Mouse (Mus musculus) stomach, embryonic 16.5 days (tissue): ENCODE measurements at regions not wholly inside any gene's neighbourhood (a gene's known extent, or its start where the extent isn't known, plus 50 kb on each side); places are given as distances from the start of the nearest gene placed in this dataset.

Source experiments
- ATAC-seq: fragments of 200-750 bp; cut with Nextera tagmentation; 2 replicates; pipeline ENCODE4 v1.8.0; 2017; ENCODE audit warnings: moderate number of reproducible peaks, moderate TSS enrichment; ENCODE audit not compliant: insufficient read depth, low FRiP score
- H3K27ac ChIP-seq: fragments of 300-500 bp; sonication (generic); 2 replicates; pipeline ENCODE4 v1.5.1; 2014; ENCODE audit warnings: low read length
- H3K27me3 ChIP-seq: fragments of 300-500 bp; sonication (generic); 2 replicates; pipeline ENCODE4 v1.6.1; 2014; ENCODE audit warnings: low read length, control low read depth, mixed read lengths; ENCODE audit not compliant: control insufficient read depth, insufficient read depth
- H3K36me3 ChIP-seq: fragments of 300-500 bp; sonication (generic); 2 replicates; pipeline ENCODE4 v1.6.1; 2014; ENCODE audit warnings: low read length; ENCODE audit not compliant: control insufficient read depth, insufficient read depth
- H3K4me1 ChIP-seq: fragments of 300-500 bp; sonication (generic); 2 replicates; pipeline ENCODE4 v1.6.1; 2014; ENCODE audit warnings: low read length, control low read depth, mixed read lengths; ENCODE audit not compliant: control insufficient read depth, insufficient read depth
- H3K4me2 ChIP-seq: fragments of 300-500 bp; sonication (generic); 2 replicates; pipeline ENCODE4 v1.6.1; 2014; ENCODE audit warnings: low read depth, low read length, mixed read lengths
- H3K4me3 ChIP-seq: fragments of 300-500 bp; sonication (generic); replicated peaks from 2 replicates; pipeline ENCODE4 v1.5.1; 2014; ENCODE audit warnings: mild to moderate bottlenecking, low read length
- H3K9ac ChIP-seq: fragments of 300-500 bp; sonication (generic); 2 replicates; pipeline ENCODE4 v1.6.1; 2014; ENCODE audit warnings: low read length
- H3K9me3 ChIP-seq: fragments of 300-500 bp; sonication (generic); replicated peaks from 2 replicates; pipeline ENCODE4 v1.6.1; 2016; ENCODE audit warnings: low read length, control low read depth; ENCODE audit not compliant: control insufficient read depth
- WGBS: fragments of 180-500 bp; shearing (Covaris S2); extraction: QIAGEN DNeasy Blood & Tissue Kit; methylation state at CpG from one replicate; pipeline ENCODE4 v1.1.7; 2014; 5-methylcytosine and 5-hydroxymethylcytosine counted together

- Histone ChIP-seq H3K9me3 (no peaks in the 10 kb centered on the region), H3K9ac (no peak overlapping the region), H3K27ac (no peak overlapping the region), H3K36me3 (no peaks in the 10 kb centered on the region), H3K4me2 (no peak overlapping the region), H3K4me3 (no peak overlapping the region), H3K27me3 (no peaks in the 10 kb centered on the region), H3K4me1 (no peaks in the 10 kb centered on the region)
- 77% methylated on average over 3 of the region's 3 CpGs for WGBS
- no peak for ATAC-seq
Measured at GRCm38 (mm10) chr16:76199006-76199405, 174.6 kb downstream of the Nrip1 start.

GRCm38 (mm10) chr16:76194291-76194690 is 172.2 kb upstream of the Samsn1 start:
- Histone ChIP-seq H3K4me3 (no peak overlapping the region), H3K9ac (no peak overlapping the region), H3K9me3 (peaks cover 5% of the 10 kb centered on the region; the same call in 1 of the 2 replicates), H3K4me1 (no peaks in the 10 kb centered on the region), H3K27ac (no peak overlapping the region), H3K27me3 (no peaks in the 10 kb centered on the region), H3K4me2 (no peak overlapping the region), H3K36me3 (no peaks in the 10 kb centered on the region)
- no peak for ATAC-seq
- 79% methylated on average over 2 of the region's 2 CpGs for WGBS

DNA sequence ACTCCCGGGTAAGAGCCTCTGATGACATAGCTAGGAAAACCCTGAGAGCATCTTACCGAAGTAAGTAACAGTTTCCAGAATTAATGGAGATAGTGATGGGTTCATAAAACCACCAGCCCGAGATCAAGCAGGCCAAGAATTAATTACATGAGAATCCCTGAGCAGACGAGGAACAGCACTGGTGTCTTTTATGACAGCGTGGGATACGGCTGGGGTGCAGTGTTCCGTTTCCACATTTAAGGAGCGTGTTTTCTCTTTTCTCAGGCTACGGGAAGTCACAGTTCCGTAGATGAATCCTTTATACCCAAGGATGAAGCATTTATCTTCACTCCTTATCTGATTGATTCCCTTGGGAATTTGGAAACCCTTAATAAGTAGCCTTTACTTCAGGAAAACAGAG is 169.1 kb upstream of the Samsn1 start:
- H3K9me3 ChIP-seq: peaks cover 5% of the 10 kb centered on the region; the same call in 1 of the 2 replicates
- no peak overlapping the region for H3K4me3 ChIP-seq
- no peak overlapping the region for H3K4me2 ChIP-seq
- no peak for ATAC-seq
- 92% methylated on average over 10 of the region's 10 CpGs for WGBS
- no peak overlapping the region for H3K9ac ChIP-seq
- no peak overlapping the region for H3K27ac ChIP-seq
- no peaks in the 10 kb centered on the region for H3K27me3 ChIP-seq
- H3K36me3 ChIP-seq: no peaks in the 10 kb centered on the region
- no peaks in the 10 kb centered on the region for H3K4me1 ChIP-seq

GRCm38 (mm10) chr16:76183556-76183955 is 161.5 kb upstream of the Samsn1 start:
- no peak overlapping the region for H3K4me3 ChIP-seq
- 78% methylated on average over 2 of the region's 2 CpGs for WGBS
- no peak overlapping the region for H3K4me2 ChIP-seq
- no peaks in the 10 kb centered on the region for H3K36me3 ChIP-seq
- no peaks in the 10 kb centered on the region for H3K27me3 ChIP-seq
- H3K9ac ChIP-seq: no peak overlapping the region
- no peaks in the 10 kb centered on the region for H3K4me1 ChIP-seq
- no peak for ATAC-seq
- H3K27ac ChIP-seq: no peak overlapping the region
- H3K9me3 ChIP-seq: no peaks in the 10 kb centered on the region

GRCm38 (mm10) chr16:76183105-76183504 is 161.0 kb upstream of the Samsn1 start:
- Histone ChIP-seq H3K9me3 (no peaks in the 10 kb centered on the region), H3K4me1 (no peaks in the 10 kb centered on the region), H3K27ac (no peak overlapping the region), H3K27me3 (no peaks in the 10 kb centered on the region), H3K4me2 (no peak overlapping the region), H3K4me3 (no peak overlapping the region), H3K36me3 (no peaks in the 10 kb centered on the region), H3K9ac (no peak overlapping the region)
- 28% methylated on average over 3 of the region's 3 CpGs for WGBS
- ATAC-seq: no peak

- 65% methylated on average over 3 of the region's 3 CpGs for WGBS
- ATAC-seq: no peak
- H3K9ac ChIP-seq: no peak overlapping the region
- H3K27ac ChIP-seq: no peak overlapping the region
- no peaks in the 10 kb centered on the region for H3K36me3 ChIP-seq
- no peaks in the 10 kb centered on the region for H3K27me3 ChIP-seq
- no peak overlapping the region for H3K4me3 ChIP-seq
- no peaks in the 10 kb centered on the region for H3K4me1 ChIP-seq
- no peaks in the 10 kb centered on the region for H3K9me3 ChIP-seq
- no peak overlapping the region for H3K4me2 ChIP-seq
Measured at GRCm38 (mm10) chr16:76181596-76181995, 159.5 kb upstream of the Samsn1 start.

GRCm38 (mm10) chr16:76167651-76168050 is 145.6 kb upstream of the Samsn1 start:
- H3K4me2 ChIP-seq: no peak overlapping the region
- H3K9me3 ChIP-seq: no peaks in the 10 kb centered on the region
- H3K36me3 ChIP-seq: no peaks in the 10 kb centered on the region
- H3K27ac ChIP-seq: no peak overlapping the region
- H3K4me1 ChIP-seq: no peaks in the 10 kb centered on the region
- no peak overlapping the region for H3K9ac ChIP-seq
- ATAC-seq: no peak
- 70% methylated on average over 2 of the region's 2 CpGs for WGBS
- no peaks in the 10 kb centered on the region for H3K27me3 ChIP-seq
- no peak overlapping the region for H3K4me3 ChIP-seq

- Histone ChIP-seq H3K9ac (no peak overlapping the region), H3K27ac (no peak overlapping the region), H3K27me3 (no peaks in the 10 kb centered on the region), H3K9me3 (no peaks in the 10 kb centered on the region), H3K36me3 (no peaks in the 10 kb centered on the region), H3K4me2 (no peak overlapping the region), H3K4me1 (no peaks in the 10 kb centered on the region), H3K4me3 (no peak overlapping the region)
- no peak for ATAC-seq
- WGBS: 74% methylated on average over 5 of the region's 5 CpGs
Measured at GRCm38 (mm10) chr16:76160879-76161278, 138.8 kb upstream of the Samsn1 start.

DNA sequence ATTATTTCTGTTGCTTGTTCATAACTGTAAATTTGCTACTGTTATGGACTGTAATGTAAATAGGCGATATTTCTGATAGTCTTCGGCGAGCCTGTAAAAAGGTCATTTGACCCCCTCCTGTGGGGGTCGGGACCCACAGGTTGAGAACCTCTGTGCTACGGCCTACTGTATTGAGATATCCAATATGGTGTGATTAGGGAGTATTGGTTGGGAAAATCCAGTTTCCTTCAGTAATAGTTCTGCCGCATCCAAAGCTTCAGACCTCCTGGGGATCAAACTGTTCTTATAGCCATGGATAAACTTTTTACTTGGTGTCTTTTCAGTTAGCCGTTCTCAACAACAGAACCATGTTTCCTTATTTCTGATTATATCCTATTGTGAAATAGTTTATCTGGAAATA is 136.5 kb upstream of the Samsn1 start:
- no peak overlapping the region for H3K4me2 ChIP-seq
- no peaks in the 10 kb centered on the region for H3K9me3 ChIP-seq
- H3K27ac ChIP-seq: no peak overlapping the region
- H3K4me1 ChIP-seq: no peaks in the 10 kb centered on the region
- whole genome bisulfite sequencing: 91% methylated on average over 7 of the region's 7 CpGs
- no peaks in the 10 kb centered on the region for H3K27me3 ChIP-seq
- H3K4me3 ChIP-seq: no peak overlapping the region
- H3K9ac ChIP-seq: no peak overlapping the region
- no peaks in the 10 kb centered on the region for H3K36me3 ChIP-seq
- no peak for ATAC-seq
